Mouse (Mus musculus) erythroblast, embryonic 14.5 days (primary cell): Measurements from ENCODE around the gene Lrch1.

ENCODE experiments used
- GATA1 ChIP-seq: IDR thresholded peaks from 2 replicates; pipeline ENCODE4 v1.6.1; 2012; ENCODE audit warnings: low read length, inconsistent platforms, mixed read lengths
- TAL1 ChIP-seq: IDR thresholded peaks from 3 replicates; pipeline ENCODE4 v1.6.1; 2012; ENCODE audit warnings: low read length, inconsistent platforms, mixed read lengths

DNA sequence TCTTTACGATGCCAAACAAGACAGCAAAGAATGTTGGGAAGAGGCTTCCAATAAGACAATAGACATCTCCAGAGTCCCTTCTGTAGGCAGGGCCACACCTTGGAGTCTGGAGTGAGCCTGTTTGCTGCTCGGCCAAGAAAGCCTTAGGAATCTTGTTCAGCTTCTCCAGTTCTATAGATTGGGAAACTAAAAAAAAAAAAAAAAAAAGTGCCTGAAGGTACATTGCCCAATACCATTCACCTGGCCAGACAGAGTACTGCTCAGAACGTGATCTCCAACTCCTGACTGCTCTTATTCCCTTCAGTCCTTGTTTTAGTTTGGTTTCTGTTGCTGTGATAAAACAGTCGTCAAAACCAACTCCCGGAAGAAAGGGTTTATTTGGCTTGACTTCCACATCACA is 12.9 kb upstream of the Lrch1 start:
- TF ChIP-seq GATA1 (no peak), TAL1 (no peak)
